Mouse (Mus musculus) spleen, postnatal 4 days (tissue): ENCODE data around the gene Cir1.

Experiments
- DNase-seq, 2 experiments: peaks; one replicate each; pipeline ENCODE4 v3.0.0; 2022; ENCODE audit warnings: low spot score in 2 of 2

The Cir1 gene

DNA sequence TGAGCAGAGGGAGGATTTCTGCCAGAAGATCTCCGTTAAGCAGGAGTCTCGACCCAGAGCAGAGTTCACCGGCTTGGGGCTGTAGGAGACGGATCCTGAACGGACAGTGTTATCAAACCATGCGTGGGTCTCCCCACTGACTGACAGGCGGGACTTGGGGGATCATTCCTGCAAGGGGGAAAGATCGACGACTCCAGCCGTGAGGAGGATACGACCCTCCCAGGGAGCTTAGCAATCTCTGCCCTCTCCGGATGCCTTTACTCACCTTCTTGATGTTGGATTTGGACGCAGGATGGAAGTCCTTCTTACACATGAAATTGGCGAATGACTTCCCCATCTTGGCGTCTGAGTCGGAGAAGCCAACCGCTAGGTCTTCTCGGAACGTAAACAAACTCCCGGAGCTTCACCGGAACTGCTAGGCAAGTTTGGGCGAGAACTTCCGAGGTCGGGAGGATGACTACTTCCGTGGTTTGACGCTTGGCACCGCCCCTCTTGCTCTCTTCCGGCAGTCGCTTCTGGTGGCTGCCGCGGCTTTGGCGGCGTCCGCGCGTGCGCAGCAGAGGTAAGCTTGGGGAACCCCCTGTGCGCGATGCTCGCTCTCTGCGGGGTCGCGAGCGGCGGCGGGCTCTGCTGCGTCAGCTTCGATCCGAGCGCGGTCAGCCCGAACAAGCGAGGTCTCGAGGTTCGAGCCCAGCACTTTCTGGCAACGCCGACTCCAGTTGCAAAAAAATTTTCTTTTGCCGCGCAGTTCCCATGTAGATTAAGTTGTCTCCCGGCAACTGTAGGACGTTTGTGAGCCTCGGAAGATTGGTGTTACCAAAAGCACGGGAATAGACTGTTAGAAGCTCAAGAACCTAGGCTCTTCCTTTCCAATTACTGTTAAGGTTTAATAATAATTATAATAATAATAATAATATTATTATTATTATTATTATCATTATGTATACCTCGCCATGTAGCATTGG, at the start of gene Cir1, which contains the start of gene Scrn3:
Gene Cir1 (minus strand): TSS at position 550 of the 965 bp plus-strand sequence.
Gene Scrn3 (plus strand): TSS at position 450 of the 965 bp plus-strand sequence.
- DNase-seq = peak; percentile 93 to 96

DNA sequence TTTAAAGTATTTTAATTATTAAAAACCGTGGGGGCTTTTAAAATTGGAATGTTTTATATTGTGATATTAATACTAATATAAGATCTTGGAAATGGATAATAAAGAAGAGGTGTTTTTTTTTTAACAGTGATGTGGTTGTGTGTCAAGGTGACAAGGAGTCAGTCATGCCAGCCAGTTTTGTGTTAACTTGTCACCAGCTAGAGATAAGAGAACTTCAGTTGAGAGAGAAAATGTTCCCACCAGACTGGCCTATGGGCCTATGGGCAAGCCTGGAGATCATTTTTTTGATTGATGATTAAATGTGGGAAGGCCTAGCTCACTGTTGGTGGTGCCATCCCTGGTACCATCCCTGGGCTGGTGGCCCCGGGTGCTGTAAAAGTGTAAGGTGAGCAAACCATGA, 48.0 kb upstream of the Cir1 start:
- no peak for DNase-seq

DNA sequence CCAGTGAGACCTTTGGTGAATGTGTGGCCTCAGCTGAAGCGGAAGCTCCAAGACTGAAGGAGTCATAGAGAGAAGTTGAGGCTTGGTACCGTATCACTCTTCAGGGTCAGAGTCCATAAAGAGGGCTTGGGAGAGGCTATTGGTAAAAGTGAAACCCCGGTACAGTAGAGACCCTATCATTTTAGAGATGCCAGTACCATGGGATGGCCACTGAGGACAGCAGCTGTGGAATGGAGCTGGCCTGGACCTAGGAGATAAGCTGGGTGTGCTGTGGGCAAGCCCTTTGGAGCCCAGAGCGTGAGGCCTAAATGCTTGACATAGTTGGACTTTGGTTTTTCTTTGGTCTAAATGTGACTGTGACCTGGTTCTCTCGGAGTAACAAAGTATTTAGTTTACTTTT, 47.4 kb upstream of the Cir1 start:
- peak; percentile 68 to 71 for DNase-seq

DNA sequence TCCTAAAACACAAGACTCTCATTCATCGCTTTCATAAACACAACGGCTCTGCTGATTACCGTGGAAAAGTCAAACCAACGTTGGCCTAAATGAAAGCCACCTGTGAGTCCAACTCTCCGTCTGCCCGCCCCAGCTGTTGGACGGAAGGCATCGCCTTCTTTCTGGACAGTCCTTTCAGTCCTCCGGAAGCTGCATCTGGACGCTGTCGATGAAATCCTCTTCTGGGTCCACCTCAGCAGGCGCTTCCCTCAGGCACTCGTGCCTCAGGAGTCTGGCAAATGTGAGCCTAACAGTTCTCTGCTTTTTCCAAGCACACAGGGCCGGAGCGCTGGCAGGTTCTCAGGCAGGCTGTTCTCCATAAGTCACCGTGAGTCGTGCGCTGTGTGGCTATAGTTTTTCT, 44.5 kb upstream of the Cir1 start:
- no peak for DNase-seq

DNA sequence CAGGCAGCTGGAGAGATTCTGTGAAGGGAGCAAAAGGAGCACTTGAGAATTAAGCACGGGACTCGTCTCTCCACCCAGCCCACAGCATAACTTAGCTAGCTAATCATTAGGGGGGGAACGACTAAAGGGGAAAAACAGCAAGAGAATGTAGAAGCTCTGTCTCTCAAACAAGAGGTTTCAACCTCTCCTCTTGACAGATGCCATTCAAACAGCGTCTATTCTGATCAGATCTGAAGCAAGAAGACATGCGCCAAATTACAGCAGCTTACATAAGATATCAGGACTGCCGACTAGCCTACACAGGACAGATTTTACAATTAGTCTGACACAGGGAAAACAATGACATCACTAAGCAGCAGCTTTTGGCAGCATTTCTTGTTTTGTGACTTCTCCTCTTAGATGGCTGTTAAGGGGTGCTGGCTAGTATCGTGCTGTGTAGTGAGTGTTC, 39.5 kb upstream of the Cir1 start:
- DNase-seq = no peak

DNA sequence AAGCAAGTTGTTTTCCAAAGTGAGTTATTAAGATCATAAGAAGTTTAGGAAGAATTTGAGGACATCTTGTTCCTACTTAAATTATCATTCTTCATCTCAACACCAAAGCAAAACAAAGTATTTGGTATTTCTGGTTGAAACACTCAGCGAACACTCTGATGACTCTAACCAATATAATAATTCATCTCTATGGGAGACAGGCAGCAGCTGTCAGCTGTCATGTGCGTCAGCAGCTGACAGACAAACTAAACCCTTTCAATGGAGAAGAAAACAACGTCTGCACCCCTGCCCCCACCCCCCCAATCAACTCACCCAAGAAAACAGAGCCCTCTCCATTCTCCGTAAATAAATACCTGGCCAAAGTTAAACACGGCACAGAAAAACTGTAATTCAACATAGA, 39.0 kb upstream of the Cir1 start:
- DNase-seq = no peak

DNA sequence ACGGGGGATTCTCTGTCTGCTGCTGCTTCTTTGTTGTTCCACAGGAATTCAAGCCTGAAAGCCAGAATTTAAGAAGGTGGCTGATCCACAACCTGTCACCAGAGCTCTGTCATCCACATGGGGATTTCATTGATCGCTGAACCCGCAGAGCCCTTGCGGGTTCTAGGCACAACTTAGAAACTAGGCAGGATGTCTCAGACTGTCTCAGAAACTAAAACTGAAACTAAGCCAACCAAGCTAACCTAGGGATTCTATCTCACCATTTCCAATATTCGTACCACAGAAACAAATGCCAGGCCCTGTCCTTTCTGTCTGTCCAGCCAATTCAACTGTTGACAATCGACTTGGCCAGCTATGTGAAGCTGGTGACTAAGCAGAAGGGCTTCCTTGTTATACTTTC, 35.7 kb upstream of the Cir1 start:
- no peak for DNase-seq

DNA sequence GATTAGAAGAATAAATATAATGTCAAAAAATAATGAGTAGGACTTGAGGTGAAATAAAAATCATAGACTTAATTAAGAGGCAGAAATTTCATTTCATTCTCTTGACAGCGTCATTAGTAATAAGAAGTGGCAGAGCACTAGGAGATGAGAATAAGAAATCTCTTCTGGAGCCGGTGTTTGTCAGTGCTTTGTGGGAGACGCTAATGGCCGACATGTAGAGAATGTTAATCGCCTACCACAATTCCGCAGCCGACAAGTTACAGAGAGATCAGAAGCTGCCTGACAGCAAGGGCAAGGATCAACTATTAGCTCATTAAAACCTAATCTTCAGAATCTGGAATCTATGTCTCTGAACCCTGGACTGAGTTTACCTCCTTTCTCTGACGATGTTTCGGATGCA, 35.3 kb upstream of the Cir1 start:
- DNase-seq = no peak

DNA sequence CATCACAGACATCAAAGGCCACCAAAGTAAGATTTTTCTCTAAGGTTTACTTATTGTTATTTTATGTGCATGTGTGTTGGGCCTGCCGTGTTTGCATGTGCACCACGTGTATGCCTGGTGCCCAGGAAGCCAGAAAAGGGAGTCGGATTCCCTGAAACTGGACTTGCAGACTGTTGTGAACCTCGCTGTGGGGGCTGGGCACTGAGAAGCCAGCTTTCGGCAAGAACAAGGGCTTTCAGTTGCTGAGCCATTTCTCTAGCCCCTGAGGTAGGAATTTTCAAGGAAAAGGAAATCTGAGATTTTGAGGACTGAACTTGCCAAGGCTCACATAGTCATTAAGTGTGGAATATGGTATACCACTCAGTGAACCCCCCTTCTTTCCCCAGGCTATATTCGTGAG, 34.6 kb upstream of the Cir1 start:
- no peak for DNase-seq

DNA sequence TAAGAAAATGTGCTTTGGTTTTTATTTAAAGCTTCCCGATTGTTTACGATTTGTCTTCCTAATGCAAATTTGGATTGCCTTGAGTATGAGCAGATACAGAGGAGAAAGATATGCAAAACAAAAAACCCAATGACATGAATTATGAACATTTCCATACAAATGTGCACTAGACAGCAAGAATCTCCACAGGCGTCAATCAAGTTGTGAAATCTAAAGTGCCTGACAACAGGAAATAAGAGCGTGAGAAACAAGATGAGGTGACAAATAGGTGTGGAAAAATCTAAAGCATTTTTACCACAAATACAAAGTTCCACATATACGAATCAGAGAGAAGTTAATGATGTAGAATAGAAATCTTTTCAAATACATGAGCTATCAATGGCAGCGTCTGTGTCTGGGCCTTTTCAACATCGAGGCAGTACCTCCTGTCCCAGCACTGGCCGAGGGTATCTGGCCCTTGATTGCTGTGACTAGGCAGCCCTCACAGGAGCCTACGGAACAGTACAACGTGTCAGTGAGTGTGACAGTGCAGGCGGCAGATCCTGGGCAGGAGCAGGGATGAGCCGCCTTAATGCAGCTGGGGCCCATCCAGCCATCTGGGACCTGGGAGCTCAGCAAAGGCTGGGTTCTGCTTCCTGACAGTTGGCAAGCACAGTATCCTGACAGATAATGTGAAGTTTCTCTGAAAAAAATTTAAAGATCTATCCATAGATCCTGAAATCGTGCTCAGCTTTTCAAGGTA, 34.0 kb upstream of the Cir1 start:
- no peak for DNase-seq

DNA sequence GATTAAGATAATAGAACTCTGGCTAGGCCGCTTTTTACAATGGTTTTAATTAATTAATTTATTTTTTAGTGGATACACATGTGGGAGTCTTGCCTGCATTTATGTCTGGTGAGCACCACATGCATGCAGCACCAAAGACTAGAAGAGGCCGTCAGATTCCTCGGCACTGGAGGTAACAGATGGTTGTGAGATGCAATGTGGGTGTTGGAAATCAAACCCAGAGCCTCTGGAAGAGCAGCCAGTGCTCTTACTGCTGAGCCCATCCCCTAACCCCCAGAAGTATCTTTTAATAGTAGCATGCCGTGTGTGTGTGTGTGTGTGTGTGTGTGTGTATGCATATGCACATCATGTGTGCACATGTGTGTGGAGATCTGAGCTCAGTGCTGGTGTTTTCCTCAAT, 32.7 kb upstream of the Cir1 start:
- DNase-seq = no peak

DNA sequence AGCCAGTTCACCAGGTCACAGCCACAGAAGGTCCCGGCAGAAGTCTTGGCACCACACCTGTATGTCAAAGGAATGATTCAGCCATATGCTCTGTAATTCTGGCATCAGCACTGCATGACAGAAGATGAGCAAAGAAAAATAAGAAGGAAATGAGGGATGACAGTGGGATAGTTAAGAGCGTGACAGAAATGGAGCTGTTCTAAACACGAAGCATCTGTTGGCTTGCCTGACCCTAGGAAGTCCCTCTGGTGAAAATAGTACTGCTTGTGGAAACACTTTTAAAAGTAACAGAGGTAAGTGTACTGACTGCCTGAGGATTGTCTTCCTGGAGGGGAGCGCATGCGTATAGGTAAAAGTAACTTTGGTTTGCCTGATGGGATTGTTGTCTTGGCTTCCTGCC, 31.2 kb upstream of the Cir1 start:
- DNase-seq = no peak

DNA sequence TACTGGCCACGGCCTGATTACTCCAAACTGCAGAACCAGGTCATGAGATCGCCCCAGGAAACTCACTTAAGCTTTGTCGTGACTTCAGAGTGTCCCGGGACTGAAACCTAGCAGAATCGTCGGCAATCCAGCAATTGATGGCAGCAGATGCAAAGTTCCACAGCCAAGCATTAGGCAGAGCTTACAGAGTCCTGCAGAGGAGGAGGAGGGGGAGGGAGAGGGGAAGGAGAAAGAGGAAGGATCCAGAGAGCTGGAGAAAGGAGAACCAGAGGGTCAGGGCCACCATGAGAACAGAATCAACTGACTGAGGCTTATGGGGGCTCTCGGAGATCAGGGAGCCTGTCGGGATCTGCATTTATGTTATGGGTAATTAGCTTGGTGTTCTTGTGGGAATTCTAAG, 25.9 kb upstream of the Cir1 start:
- no peak for DNase-seq

DNA sequence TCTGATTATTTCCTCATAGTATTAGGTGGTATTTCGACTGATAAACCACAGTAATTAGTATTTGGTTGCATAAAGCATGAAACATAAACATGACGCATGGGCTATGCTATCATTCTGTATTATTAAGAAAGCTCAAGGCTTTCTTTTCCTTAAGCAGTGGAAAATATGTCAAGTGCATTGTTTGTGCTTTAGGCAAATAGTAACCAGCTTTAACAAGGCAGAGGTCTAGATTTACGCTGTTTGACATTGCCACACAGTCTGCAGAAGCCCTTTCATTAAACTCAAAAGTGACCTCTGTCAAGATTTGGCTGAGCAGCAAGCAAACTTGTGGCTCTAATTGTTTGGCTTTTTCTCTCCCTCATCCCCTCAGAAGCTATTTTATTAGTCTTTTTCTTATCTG, 23.4 kb upstream of the Cir1 start:
- DNase-seq = no peak

DNA sequence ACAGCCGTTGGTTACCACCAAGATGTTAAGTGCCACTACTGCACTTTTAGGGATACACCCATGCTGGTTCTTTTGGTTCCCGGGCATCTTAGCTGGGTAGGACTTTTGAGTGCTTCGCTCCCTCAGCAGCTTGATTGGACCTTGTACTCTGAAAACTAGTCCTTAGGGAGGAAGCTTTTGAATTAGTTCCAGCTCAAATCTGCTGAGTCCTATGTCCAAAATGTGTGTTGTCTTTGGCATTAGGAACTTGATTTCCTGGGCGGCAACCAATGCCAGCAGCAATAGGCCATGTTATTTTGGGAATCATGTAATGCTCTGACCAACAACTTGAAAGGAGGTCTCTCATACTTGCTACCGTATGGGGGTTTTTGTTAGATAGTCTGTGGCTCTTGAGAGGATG, 13.4 kb upstream of the Cir1 start:
- DNase-seq = no peak

DNA sequence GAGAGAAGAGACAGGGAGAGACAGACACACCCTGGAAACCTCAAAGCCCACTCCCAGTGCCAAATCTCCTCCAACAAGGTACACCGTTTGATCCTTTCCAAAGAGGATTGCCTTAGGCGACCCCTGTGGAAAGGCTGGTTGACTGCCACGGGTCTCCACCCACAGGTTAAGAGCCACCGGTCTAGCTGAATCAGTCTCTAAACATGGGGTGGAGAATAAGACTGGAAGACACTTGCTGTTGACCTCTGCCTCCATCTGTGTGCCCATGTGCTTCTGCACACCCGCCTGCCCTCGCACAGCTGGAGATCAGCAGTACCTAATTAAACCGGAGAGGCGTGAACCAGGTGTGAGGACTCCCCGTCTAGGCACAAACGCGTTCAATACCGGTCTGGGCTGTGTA, 10.5 kb upstream of the Cir1 start:
- DNase-seq = peak in 1 of 2 experiments; percentile 52

DNA sequence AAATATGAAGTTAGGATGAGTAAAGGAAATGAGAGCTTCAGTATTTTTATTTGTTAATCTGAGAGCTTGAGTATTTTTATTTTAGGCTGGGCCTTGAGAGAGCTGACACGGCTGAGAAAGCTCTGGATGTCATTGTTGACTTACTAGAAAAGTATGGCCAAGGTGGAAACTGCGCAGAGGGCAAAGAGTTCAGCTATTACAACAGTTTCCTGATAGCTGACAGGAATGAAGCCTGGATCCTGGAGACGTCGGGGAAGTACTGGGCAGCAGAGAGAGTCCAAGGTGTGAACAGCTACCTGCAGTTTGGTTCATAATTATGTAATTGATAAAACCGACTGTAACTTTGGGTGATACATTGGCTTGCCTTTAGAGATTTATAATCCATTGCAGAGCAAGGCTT, 6.7 kb upstream of the Cir1 start:
- DNase-seq = peak in 1 of 2 experiments; percentile 34

DNA sequence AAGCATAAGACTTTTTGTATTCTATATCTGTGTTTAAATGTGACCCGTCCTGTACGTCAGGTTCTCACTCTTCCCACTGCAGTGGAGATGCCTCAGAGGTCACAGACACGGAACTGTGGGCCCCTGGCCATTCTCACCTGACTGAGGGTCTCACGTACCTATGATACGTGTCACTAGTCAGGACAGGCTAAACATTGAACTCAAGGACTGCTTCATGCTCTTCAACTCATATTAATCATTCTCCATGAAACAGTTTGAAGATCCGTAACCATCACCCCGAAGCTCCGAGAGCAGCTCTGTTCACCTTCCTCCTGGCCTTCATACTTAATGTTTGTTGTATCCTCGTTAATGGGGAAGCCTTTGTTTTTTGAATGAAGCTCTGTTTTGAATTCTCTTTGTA, 4.9 kb upstream of the Cir1 start:
- DNase-seq = peak in 1 of 2 experiments; percentile 52

DNA sequence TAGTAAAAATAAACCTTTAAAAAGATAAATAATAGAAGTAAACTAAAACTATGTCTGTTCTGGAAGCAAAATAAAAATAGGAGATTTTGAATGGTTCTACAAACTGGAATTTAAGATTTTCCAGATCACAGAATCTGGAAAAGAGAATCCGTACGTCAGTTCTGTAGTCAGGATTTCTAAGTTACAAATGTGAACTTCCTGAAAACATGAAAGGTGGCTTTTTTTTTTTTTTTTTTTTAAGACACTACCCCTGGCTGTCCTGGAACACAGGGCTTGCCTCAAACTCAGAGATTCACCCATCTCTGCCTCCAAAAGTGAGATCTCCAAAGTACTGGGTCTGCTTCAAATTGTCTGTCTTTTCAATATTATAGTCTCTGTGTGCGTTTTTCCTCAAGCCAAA, 1.8 kb upstream of the Cir1 start:
- no peak for DNase-seq

DNA sequence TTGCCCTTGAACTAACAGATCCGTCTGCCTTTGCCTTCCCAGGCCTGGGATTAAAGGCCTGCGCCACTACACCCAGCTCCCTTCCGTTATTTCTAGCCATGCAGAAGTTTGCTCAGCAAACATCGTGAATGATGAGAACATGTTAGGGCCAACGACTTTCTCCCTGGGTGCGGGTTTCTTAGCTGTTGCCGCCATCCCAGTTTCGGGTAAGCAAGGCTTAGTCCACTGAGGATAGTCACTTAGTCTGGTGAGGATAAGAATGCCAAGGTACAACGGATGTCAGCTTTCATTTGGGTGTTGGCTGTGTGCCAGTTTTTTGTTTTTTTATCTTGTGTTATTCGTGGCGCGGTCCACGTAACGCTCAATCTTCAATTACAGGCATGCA, 608 bp upstream of the Cir1 start:
- peak; percentile 55 to 77 for DNase-seq

DNA sequence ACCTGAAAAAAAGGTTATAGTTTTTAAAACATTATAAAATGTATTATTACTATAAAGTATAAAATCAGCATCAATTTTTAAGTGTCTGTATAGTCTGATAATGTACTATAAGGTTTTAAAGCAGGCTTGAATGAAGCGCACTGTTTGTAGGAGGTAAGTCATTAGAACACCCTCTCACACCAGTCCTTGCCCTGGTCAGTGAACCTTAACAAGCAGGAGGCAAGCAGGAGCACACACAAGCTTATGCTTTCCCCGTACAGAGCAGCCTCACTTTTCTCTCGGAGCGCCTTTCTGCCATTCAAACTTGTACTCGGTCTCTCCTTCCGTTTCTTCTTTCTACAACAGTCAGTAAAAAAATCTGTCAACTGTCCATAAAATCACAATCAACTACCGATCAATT, 6.5 kb downstream of the Cir1 start:
- DNase-seq = no peak

DNA sequence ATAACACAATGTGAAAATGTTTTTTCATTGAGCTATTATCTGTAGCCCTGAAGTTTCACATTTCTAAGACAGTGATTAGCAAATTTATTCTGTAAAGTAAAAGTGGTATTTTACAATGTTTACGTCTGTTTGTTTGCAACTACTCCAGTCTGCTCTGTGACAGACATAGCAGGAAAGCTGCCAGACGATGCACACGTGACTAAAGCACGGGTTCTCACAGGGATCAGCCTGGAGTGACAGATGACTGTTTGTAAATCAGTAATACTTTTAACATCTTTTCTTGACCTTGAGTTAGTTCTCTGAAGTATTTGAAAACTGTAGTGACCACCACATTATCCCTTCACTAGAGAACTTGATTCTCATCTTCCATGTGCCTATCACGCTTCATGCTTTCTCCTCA, 8.0 kb downstream of the Cir1 start:
- no peak for DNase-seq

DNA sequence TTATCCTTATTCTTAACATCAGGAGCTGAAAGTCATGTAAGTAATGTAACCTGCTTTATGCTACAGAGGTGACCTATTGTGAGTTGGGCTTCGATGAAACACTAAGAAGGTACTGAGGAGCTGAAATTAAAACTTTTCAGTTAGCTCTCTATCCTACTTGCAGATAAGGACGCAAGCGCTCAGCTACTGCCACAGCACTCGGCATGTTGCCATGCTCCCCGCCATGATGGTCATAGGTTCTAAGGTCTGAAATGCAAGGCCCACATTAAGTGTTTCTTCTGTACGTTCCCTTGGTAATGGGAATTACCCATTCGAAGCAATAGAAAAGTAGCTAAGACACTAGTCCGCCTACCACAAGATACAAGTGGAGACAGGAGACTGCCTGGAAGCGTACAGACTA, 9.8 kb downstream of the Cir1 start:
- peak in 1 of 2 experiments; percentile 55 for DNase-seq
